Mouse (Mus musculus) ES-E14 (cell line): ENCODE results near the gene Tbck.

Experiments used
- CHD2 ChIP-seq: IDR thresholded peaks from 2 replicates; pipeline ENCODE4 v1.6.1; 2014; ENCODE audit warnings: mild to moderate bottlenecking, low read depth, low read length, inconsistent platforms
- HCFC1 ChIP-seq: IDR thresholded peaks from 2 replicates; pipeline ENCODE4 v1.6.1; 2012; ENCODE audit warnings: low read length, inconsistent platforms, borderline replicate concordance; ENCODE audit not compliant: insufficient read depth
- MAFK ChIP-seq: IDR thresholded peaks from 2 replicates; pipeline ENCODE4 v1.6.1; 2014; ENCODE audit warnings: mild to moderate bottlenecking, low read depth, low read length, inconsistent platforms; ENCODE audit not compliant: insufficient read depth
- ZC3H11A ChIP-seq: IDR thresholded peaks from 2 replicates; pipeline ENCODE4 v1.6.1; 2012; ENCODE audit warnings: low read depth, mild to moderate bottlenecking, inconsistent platforms, low read length, borderline replicate concordance
- ZNF384 ChIP-seq: IDR thresholded peaks from 2 replicates; pipeline ENCODE4 v1.6.1; 2012; ENCODE audit warnings: low read depth, low read length, inconsistent platforms

- no peak for TF ChIP-seq ZNF384
- no peak for TF ChIP-seq HCFC1
- no peak for TF ChIP-seq CHD2
- no peak for TF ChIP-seq MAFK
- no peak for TF ChIP-seq ZC3H11A
These were observed 186.1 kb downstream of the Tbck start for GRCm38 (mm10) chr3:132870079-132870478.
